Mouse (Mus musculus) testis, postnatal 14 days (tissue): ENCODE measurements at regions not wholly inside any gene's neighbourhood (a gene's known extent, or its start where the extent isn't known, plus 50 kb on each side); places are given as distances from the start of the nearest gene placed in this dataset.
"Not testable (repeated sequence)": the region's sequence is repeated elsewhere in the genome, so short reads cannot be mapped to it uniquely, and the experiment has no call there.

Source experiments
- DNase-seq: peaks from one replicate; pipeline ENCODE4 v3.0.0; 2021; ENCODE audit warnings: low spot score

GRCm38 (mm10) chr17:4024384-4024783, 328.3 kb upstream of the Nox3 start:
- DNase-seq: no peak

- no peak for DNase-seq
Measured at GRCm38 (mm10) chr17:4029202-4029601, 333.1 kb upstream of the Nox3 start.

DNA sequence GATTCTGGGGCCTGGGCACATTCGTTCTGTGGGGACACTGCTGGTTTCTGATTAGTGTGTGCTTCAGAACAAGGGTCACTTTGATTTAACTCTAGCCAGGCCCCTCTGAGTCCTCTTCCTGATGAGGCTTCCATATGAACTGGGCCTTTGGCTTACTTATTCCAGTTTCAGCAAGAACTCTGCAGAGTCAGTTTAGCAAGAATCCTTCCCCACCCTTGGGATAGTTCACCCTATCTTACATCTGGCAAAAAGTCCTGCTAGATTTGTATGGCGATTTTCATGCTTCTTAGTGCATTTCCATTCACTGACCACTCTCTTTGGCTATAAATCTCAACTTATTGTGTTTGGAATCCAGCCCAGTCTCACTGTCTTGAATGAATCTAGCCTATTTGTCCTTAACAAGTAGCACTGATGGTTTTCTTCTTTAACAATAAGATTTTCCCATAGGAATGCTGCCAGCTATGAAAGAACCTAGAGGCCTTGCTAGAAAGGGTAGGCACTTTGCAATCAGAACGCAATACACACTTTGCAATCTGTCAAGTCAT, 338.8 kb upstream of the Nox3 start:
- DNase-seq: no peak

GRCm38 (mm10) chr17:4040104-4040664, 344.1 kb upstream of the Nox3 start:
- peak; percentile 83 for DNase-seq

DNA sequence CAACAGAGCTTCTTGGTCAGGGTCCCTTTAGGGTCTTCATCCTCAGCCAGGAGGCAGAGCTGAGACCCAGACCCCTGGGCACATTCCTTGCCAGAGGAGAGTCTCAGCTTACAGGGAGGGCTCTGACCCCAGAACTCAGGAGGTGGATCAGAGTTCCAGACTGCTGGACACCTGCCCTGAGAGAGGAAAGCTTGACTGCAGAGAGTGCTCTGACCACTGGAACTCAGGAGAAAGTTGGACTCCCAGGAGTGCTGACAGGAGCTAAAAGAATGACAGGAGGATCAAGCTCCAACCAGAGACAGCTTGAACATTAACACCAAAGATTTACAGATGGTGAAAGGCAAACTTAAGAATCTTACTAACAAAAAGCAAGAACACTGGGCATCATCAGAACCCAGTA, 364.1 kb upstream of the Nox3 start:
- not testable (repeated sequence) for DNase-seq

DNA sequence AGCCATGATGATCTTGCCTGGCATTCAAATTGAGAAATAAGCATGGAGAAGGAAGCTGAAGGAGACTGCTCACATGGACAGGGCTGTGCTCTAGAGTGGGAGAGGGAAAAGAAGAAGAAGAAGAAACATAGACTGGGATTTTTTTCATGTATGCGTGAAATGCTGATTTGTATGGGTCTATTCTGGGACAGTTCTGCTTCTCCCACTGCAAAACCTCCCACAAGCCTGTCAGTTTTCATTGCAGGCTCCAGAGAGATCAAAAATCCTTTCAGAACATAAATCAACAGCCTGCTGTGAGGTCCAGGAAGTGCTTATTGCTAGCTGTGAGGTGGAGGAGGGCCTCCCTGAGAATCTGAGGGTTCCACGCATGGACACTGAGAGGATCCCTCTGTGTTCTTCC, 377.3 kb upstream of the Nox3 start:
- DNase-seq: no peak

DNA sequence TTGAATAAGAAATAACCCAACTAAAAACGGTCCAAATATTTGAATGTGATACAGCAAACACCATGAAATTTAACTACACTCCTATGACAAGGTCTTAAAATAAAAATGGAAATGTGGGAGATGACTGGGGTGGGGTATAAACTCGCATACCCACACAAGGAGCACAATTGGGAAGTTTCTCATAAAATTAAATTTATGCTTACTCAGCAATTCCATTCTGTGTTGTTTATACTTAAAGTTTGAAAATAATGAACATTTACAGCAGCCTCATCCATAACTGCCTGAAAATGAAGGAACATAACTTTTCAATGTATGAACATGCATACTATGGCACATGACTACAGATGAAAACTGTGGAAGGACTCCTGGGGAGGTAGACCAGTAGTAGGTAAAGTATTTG, 384.5 kb upstream of the Nox3 start:
- no peak for DNase-seq

DNA sequence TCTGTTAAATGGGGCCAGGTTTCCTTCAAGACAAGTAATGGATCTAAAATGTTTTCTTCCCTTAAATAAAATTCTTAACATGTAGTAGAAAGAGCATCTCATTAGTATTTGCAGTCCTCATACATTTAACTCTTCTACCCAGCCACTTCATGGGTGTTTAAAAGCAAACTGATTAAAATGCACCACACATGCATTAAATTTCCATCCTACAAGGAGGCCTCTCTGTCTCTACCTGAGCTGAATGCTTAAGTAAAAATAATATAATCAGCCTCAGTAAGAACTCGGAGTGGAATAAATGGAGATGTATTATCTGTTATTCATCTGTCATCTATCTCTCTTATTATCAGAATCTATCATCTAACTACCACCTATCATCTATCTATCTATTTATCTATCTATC, 398.6 kb upstream of the Nox3 start:
- no peak for DNase-seq

GRCm38 (mm10) chr17:4103321-4103720, 407.3 kb upstream of the Nox3 start:
- no peak for DNase-seq

DNA sequence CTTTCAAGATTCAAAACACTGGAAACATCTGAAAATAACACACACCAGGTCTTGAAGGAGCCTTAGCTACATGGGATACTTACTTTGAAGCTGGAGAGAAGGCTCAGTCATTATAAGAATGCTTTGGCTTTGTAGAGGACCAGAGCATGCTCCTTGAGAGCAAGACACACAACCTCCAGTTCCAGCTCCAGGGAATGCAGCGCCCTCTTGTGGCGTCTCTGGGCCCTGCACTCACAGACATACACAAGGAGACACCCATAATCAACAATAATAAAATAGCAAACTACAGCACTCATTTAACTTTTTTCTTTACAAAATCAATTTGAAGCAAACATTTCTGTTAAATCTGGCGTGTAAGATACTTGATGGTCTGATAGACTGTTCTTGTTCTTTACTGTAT, 413.2 kb upstream of the Nox3 start:
- DNase-seq: peak; percentile 41

- no peak for DNase-seq
Measured at GRCm38 (mm10) chr17:4113021-4113420, 417.0 kb upstream of the Nox3 start.

DNA sequence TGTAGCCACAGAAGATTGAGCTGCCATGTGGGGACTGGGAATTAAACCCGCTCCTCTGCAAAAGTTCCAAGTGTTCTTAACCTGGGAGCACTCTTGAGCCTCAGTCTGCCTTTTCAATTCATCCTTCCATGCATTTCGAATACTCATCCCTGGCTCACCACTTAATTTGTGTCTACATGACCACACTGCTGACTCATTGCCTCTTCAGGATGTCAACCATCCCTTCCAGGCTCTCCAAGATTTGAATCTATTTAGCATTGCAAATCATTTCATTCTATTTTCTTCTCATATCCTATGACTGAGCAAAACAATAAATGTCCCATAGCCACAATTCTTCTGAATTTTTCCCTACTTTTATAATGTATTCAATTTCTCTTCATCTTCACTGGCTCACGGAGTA, 420.4 kb upstream of the Nox3 start:
- DNase-seq: no peak

GRCm38 (mm10) chr17:4133678-4134077, 437.6 kb upstream of the Nox3 start:
- DNase-seq: no peak

DNA sequence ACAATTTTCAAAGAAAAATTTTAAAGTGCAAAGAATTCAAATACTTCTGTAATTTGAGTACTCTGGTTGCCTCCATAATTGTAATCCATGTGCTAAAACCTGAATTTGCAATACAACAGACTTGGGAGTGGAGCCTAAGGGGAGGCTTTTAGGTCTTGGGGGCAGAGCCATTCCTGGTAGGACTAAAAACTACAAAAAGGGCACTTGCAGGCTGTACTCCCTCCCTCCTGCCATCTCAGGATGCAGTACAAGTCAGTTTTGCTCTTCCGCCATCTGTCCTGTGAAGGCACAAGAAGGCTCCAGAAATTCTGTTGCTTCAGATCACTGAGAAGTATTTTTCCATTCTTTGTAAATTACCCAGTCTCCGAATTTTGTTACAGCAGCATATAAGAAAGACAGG, 467.4 kb upstream of the Nox3 start:
- DNase-seq: no peak

DNA sequence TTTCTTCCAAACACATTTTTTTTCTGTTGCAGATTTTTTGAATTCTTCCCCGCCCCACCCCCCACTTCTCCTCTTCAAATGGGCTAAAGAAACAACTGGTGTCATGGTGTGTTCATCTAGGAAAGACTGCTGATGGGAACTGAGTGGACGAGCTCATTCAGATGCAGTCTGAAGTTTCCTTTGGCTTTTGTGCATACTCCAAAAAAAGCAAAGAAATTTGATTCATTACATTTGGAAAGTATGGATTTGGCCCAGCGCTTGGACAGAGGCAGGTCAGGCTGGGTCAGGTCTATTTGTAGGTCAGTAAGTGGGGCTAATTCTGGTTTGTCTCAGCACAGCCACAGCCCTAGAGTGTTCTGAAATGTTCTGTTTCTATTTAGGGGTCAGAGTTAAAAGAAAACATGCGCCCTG, 477.9 kb upstream of the Nox3 start:
- no peak for DNase-seq

GRCm38 (mm10) chr17:4175006-4175405, 478.9 kb upstream of the Nox3 start:
- no peak for DNase-seq

DNA sequence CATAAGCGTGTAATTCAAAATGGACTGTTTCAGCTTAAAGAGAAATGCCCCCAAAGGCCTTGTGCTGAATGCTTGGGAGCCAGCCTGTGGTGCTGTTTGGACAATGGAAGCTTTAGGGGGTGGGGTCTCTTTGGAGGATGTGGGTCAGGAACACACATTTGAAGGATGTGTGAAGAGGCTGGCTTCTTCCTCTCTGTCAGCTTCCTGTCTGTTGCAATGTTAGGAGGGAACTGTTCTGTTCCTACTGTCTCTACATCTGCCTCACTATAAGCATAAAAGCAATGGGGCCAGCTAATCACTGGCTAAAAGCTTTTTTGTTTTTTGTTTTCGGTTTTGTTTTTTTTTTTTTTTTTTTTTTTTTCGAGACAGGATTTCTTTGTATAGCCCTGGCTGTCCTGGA, 480.5 kb upstream of the Nox3 start:
- no peak for DNase-seq

DNA sequence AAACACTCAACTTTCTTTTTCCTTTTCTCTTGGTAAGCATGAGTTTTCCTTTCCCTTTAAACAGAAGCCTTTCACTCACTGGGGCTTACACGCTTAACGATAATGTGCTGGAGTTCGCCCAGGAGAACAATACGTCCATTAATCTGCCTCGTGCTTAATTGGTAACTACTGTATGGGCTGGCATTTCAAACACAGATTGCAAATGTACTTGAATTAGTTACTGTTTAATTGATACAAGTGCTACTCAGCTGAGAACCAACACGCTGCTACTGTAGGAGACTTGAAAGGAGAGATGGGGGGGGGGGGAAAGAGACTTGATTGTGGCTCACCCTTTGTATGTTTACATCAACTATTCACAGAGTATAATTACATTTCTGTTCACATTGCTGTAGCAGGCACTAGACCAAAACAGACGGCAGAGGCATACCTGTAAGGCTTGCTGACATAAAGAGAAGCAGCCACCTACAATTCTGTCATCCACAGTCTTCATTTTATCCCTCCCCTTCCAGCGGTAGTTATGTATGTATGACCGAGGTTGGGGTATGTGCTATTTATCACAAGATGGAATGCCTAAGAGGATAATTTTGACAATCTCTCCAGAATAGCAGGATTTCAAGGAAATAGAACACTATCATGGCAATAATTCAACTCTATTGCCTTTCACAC, 481.6 kb upstream of the Nox3 start:
- no peak for DNase-seq

GRCm38 (mm10) chr17:4179271-4179670, 483.2 kb upstream of the Nox3 start:
- no peak for DNase-seq

- no peak for DNase-seq
Measured at GRCm38 (mm10) chr17:4182106-4182505, 486.0 kb upstream of the Nox3 start.

DNA sequence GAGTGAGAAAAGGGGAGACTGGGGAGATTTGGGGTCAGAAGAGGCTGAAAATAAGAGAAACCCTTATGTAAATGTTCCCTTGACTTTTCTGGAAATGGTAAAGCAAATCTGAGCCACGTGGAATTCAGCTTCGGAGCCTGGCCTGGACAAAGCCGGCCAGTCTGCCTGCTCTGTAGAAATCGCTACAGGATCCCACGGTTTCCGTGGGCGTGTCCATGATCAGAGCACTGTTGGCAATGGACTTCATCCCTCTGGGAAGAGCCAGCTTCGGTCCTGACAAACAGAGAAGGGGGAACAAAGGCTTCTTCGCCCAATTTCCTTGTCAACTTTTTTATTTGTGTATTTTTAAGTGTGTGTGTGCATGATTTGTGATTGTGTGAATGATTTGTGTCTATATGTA, 490.7 kb upstream of the Nox3 start:
- DNase-seq: no peak

- no peak for DNase-seq
Measured at GRCm38 (mm10) chr17:4187606-4188005, 491.5 kb upstream of the Nox3 start.

DNA sequence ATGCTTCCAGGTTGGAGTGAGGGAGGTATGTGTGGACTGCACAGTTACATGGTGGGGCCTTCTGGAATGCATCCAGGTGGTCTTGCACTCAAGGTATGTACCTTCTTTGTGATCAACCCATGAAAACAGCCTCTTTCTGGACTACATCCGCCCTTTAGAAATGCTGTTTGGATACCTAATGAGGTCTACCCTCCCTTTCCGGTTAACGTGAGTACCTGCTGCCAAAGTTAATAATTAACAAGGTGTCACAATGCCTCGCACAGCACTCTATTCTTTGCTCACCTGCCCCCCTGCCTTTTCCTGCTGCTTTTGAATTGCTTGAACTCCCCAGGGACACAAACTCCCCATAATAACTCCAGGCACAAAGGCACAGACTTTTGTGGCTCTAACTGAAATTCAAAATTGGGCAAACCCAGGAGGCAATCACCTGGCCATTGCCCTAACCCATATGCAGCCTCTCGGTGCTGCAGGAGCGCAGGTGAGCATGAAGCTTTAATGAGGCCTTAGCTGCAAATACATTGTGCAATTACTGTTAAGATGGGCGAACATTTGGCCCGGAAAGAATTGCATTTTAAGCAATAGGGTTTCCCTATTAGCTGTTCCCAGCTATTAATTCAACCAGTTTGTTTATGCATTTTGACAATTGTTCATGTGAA, 500.9 kb upstream of the Nox3 start:
- DNase-seq: no peak

GRCm38 (mm10) chr17:4198001-4198400, 501.9 kb upstream of the Nox3 start:
- DNase-seq: no peak
